Mouse (Mus musculus) adrenal gland, postnatal 0 days (tissue): ENCODE data around the gene Fbxw15. TPM values are rescaled to one million over a fixed set of nuclear protein-coding genes. Genes with fewer than 3 reads are reported as not detected.

Experiments
- polyA plus RNA-seq: library from polyadenylated mRNA; unstranded; fragments of >200 nt; fragmentation: Nextera tagmentation; extraction: Ambion mirVana; gene quantifications from 2 replicates; pipeline ENCODE4 v1.2.1, GENCODE M21; 2015

Fbxw15 gene
- polyA plus RNA-seq, result not detected in 2 replicates

GRCm38 (mm10) chr9:109568162-109568561 lies at the start of gene Fbxw15:
Gene Fbxw15 (minus strand): TSS chr9:109568262.

Other genes starting within 250 kb of the Fbxw15 start
- gene Fbxw28, start 228.6 kb downstream of the Fbxw15 start, polyA plus RNA-seq, result not detected in 2 replicates
- gene Fbxw22, start 164.0 kb downstream of the Fbxw15 start, polyA plus RNA-seq, result not detected in 2 replicates
- gene Fbxw16, start 119.1 kb downstream of the Fbxw15 start, polyA plus RNA-seq, result not detected in 2 replicates
- not detected in 2 replicates for gene Fbxw19, start 72.4 kb downstream of the Fbxw15 start, polyA plus RNA-seq
- gene Fbxw24, start 57.8 kb upstream of the Fbxw15 start, polyA plus RNA-seq, result not detected in 2 replicates
- gene Fbxw25, start 96.4 kb upstream of the Fbxw15 start, polyA plus RNA-seq, result not detected in 2 replicates
- gene Fbxw18, start 134.4 kb upstream of the Fbxw15 start, polyA plus RNA-seq, result not detected in 2 replicates
- gene Fbxw26, start 177.8 kb upstream of the Fbxw15 start, polyA plus RNA-seq, result not detected in 2 replicates
- gene Fbxw27, start 222.4 kb upstream of the Fbxw15 start, polyA plus RNA-seq, result not detected in 2 replicates
- gene Spink8, start 244.0 kb upstream of the Fbxw15 start, polyA plus RNA-seq, result 2.3 and 3.1 TPM in 2 replicates